Mouse (Mus musculus) intestine, embryonic 14.5 days (tissue): ENCODE results near the gene C2. TPM values are rescaled to one million over a fixed set of nuclear protein-coding genes. Genes with fewer than 3 reads are reported as not detected.
A peak's percentile ranks its signal among the peaks of the same experiment; 100 is the strongest.

Experiments
- ATAC-seq: fragments of 200-750 bp; cut with Nextera tagmentation; replicated peaks from 2 replicates; pipeline ENCODE4 v1.8.0; 2017; ENCODE audit warnings: low read depth, moderate number of reproducible peaks, moderate TSS enrichment, moderate library complexity; ENCODE audit not compliant: low FRiP score, low TSS enrichment
- DNase-seq: peaks from one replicate; pipeline ENCODE4 v3.0.0-alpha.2; 2018; ENCODE audit warnings: low spot score
- H3K27ac ChIP-seq: fragments of 300-500 bp; sonication (generic); 2 replicates; pipeline ENCODE4 v1.5.1; 2014; ENCODE audit warnings: low read depth, mild to moderate bottlenecking, control low read depth
- H3K27me3 ChIP-seq: fragments of 300-500 bp; sonication (generic); replicated peaks from 2 replicates; pipeline ENCODE4 v1.6.1; 2014; ENCODE audit warnings: low read length, control low read depth; ENCODE audit not compliant: control insufficient read depth, insufficient read depth
- H3K36me3 ChIP-seq: fragments of 300-500 bp; sonication (generic); 2 replicates; pipeline ENCODE4 v1.6.1; 2014; ENCODE audit warnings: low read length, control low read depth; ENCODE audit not compliant: control insufficient read depth, insufficient read depth
- H3K4me1 ChIP-seq: fragments of 300-500 bp; sonication (generic); replicated peaks from 2 replicates; pipeline ENCODE4 v1.6.1; 2014; ENCODE audit warnings: low read length, control low read depth, mixed read lengths; ENCODE audit not compliant: control insufficient read depth, insufficient read depth
- H3K4me2 ChIP-seq: fragments of 300-500 bp; sonication (generic); 2 replicates; pipeline ENCODE4 v1.6.1; 2014; ENCODE audit warnings: low read length
- H3K4me3 ChIP-seq: fragments of 300-500 bp; sonication (generic); 2 replicates; pipeline ENCODE4 v1.5.1; 2014; ENCODE audit warnings: low read depth, low read length, control low read depth, mixed read lengths
- H3K9ac ChIP-seq: fragments of 300-500 bp; sonication (generic); 2 replicates; pipeline ENCODE4 v1.6.1; 2014; ENCODE audit warnings: mild to moderate bottlenecking, low read length
- H3K9me3 ChIP-seq: fragments of 300-500 bp; sonication (generic); 2 replicates; pipeline ENCODE4 v1.6.1; 2016; ENCODE audit warnings: low read length, control low read depth; ENCODE audit not compliant: control insufficient read depth
- WGBS: fragments of 180-500 bp; shearing (Covaris S2); extraction: QIAGEN DNeasy Blood & Tissue Kit; methylation state at CpG from one replicate; pipeline ENCODE4 v1.1.7; 2014; 5-methylcytosine and 5-hydroxymethylcytosine counted together
- polyA plus RNA-seq: library from polyadenylated mRNA; unstranded; fragments of >200 nt; fragmentation: Nextera tagmentation; extraction: Ambion mirVana; gene quantifications from 2 replicates; pipeline ENCODE4 v1.2.1, GENCODE M21; 2014

C2 gene
- polyA plus RNA-seq, 1 experiment from 2014 or later, result 7.5 TPM

- H3K4me3 ChIP-seq, result no peak overlapping the region
- H3K4me1 ChIP-seq, result peaks cover 6% of the 10 kb centered on the region; the same call in 1 of the 2 replicates
- H3K36me3 ChIP-seq, result peaks cover 28% of the 10 kb centered on the region; the same call in 1 of the 2 replicates
- no peak overlapping the region for H3K27ac ChIP-seq
- ATAC-seq (no peak), DNase-seq (no peak)
- H3K9me3 ChIP-seq, result no peaks in the 10 kb centered on the region
- no peak overlapping the region for H3K4me2 ChIP-seq
- H3K9ac ChIP-seq, result no peak overlapping the region
- H3K27me3 ChIP-seq, result no peaks in the 10 kb centered on the region
- 73% methylated on average over 24 of the region's 24 CpGs for WGBS
Measured at GRCm38 (mm10) chr17:34934031-34934430, 36.0 kb upstream of the C2 start.

DNA sequence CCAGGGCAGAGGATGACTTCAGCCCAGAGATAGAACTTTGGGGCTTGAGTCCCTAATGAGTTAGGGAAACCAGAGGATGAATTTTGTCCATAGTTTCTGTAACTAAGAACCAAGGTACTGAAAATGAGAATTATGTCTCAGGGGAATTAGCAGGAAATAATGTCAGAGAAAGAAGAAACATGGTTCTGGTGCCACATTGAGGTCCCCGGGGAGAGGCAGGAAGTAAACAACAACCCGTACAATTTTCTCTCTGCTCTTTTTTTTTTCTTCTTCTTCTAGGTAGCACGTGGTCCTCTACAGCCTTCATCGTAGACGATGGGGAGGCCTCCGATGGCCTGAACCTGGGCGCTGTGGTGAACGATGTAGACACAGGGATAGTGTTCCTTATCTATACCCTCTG lies 34.2 kb upstream of the C2 start:
- WGBS, result 72% methylated on average over 8 of the region's 8 CpGs

DNA sequence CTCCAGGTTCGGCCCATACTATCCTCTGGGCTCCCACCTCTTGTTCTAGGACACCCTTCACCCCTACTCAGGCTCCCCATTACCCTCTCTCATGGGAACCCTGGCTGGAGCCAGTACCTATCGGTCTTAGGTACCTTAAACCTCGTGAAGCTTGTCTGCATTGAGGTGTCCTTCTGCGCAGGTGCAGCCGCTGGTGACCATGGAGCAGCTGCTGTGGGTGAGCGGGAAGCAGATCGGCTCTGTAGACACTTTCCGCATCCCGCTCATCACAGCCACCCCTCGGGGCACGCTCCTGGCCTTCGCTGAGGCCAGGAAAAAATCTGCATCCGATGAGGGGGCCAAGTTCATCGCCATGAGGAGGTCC lies 33.7 kb upstream of the C2 start:
- Histone ChIP-seq H3K27me3 (no peaks in the 10 kb centered on the region), H3K27ac (peak overlapping the region; percentile 38; the same call in 1 of the 2 replicates), H3K4me3 (peak overlapping the region; percentile 71), H3K9ac (peak overlapping the region; percentile 80), H3K36me3 (peaks cover 28% of the 10 kb centered on the region; the same call in 1 of the 2 replicates), H3K4me1 (peaks cover 6% of the 10 kb centered on the region; the same call in 1 of the 2 replicates), H3K4me2 (peak overlapping the region; percentile 99), H3K9me3 (no peaks in the 10 kb centered on the region)
- ATAC-seq, result peak; percentile 26
- peak; percentile 71 for DNase-seq
- WGBS, result 10% methylated on average over 14 of the region's 14 CpGs

More for the DNA sequence above, 34.2 kb upstream of the C2 start:
- no peak for DNase-seq
- peak overlapping the region; percentile 71 for H3K4me3 ChIP-seq
- peak overlapping the region; percentile 99 for H3K4me2 ChIP-seq
- peak overlapping the region; percentile 80 for H3K9ac ChIP-seq
- H3K27me3 ChIP-seq, result no peaks in the 10 kb centered on the region
- H3K4me1 ChIP-seq, result peaks cover 6% of the 10 kb centered on the region; the same call in 1 of the 2 replicates
- ATAC-seq, result no peak
- H3K9me3 ChIP-seq, result no peaks in the 10 kb centered on the region
- no peak overlapping the region for H3K27ac ChIP-seq
- H3K36me3 ChIP-seq, result peaks cover 28% of the 10 kb centered on the region; the same call in 1 of the 2 replicates

DNA sequence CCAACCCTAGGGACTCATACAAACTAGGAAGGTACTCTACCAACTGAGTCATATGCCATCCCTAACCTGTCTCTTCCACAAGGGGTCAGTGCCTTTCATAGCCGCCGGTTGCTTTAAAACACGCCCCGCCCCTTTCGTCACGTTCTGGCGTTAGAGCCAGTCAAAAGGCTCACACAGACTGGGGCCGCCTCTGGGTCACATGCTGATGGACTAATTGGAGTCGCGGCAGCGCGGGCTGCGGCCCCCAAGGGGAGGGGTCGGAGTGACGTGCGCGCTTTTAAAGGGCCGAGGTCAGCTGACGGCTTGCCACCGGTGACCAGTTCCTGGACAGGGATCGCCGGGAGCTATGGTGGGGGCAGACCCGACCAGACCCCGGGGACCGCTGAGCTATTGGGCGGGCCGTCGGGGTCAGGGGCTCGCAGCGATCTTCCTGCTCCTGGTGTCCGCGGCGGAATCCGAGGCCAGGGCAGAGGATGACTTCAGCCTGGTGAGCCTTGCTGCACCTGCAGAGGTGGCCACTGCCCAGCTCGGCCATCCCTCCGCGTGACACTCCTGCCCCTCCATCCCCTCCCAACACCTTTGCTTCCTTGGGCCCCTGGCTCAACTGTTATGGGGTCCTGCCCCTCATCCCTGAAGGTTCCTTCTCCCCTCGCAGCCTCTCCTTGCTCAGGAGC lies 33.1 kb upstream of the C2 start, which contains the start of gene Neu1:
Gene Neu1, plus strand, starts transcription at position 193 of the 674 bp plus-strand sequence.
- Histone ChIP-seq H3K27ac (peak within 1 kb of the TSS; percentile 38; the same call in 1 of the 2 replicates), H3K36me3 (peaks cover 27% of the 10 kb centered on the region; the same call in 1 of the 2 replicates), H3K9ac (peak within 1 kb of the TSS; percentile 80), H3K27me3 (no peaks in the 10 kb centered on the region), H3K9me3 (no peaks in the 10 kb centered on the region), H3K4me3 (peak within 1 kb of the TSS; percentile 71), H3K4me2 (peak within 1 kb of the TSS; percentile 99), H3K4me1 (peaks cover 6% of the 10 kb centered on the region; the same call in 1 of the 2 replicates)
- WGBS, result under 1% methylated on average over 38 of the region's 38 CpGs
- ATAC-seq (peak; percentile 95), DNase-seq (peak; percentile 95)

DNA sequence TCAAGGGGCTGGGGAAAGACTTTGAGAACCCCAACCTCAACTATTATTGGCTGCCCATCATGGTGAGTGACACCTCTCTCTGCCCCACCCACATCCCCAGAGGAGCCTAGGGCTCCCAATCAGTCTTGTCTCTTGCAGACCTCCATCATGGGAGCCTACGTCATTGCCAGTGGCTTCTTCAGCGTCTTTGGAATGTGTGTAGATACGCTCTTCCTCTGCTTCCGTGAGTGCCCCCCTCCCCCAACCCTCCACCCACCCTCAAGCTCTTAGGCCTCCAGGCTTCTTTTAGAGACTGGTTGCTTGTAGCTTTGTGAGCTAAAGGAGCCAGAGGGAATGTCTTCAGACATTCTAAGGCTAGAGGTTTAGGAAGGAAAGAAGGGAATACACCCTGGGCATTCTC lies 30.8 kb upstream of the C2 start:
- 55% methylated on average over 4 of the region's 4 CpGs for WGBS
- Histone ChIP-seq H3K36me3 (0 out of 2 replicates have a peak, but pooled peaks cover 9% of the 10 kb centered on the region), H3K27ac (no peak overlapping the region), H3K4me2 (no peak overlapping the region), H3K9me3 (no peaks in the 10 kb centered on the region), H3K9ac (no peak overlapping the region), H3K4me1 (peaks cover 6% of the 10 kb centered on the region; the same call in 1 of the 2 replicates), H3K4me3 (no peak overlapping the region), H3K27me3 (no peaks in the 10 kb centered on the region)
- no peak for ATAC-seq
- no peak for DNase-seq

- Histone ChIP-seq H3K4me2 (no peak overlapping the region), H3K27me3 (no peaks in the 10 kb centered on the region), H3K4me3 (no peak overlapping the region), H3K36me3 (no peaks in the 10 kb centered on the region), H3K27ac (no peak overlapping the region), H3K9ac (no peak overlapping the region), H3K4me1 (peaks cover 6% of the 10 kb centered on the region; the same call in 1 of the 2 replicates), H3K9me3 (no peaks in the 10 kb centered on the region)
- DNase-seq, result no peak
- no peak for ATAC-seq
- WGBS, result 87% methylated on average over 18 of the region's 18 CpGs
Measured at GRCm38 (mm10) chr17:34927306-34928019, 29.4 kb upstream of the C2 start.

DNA sequence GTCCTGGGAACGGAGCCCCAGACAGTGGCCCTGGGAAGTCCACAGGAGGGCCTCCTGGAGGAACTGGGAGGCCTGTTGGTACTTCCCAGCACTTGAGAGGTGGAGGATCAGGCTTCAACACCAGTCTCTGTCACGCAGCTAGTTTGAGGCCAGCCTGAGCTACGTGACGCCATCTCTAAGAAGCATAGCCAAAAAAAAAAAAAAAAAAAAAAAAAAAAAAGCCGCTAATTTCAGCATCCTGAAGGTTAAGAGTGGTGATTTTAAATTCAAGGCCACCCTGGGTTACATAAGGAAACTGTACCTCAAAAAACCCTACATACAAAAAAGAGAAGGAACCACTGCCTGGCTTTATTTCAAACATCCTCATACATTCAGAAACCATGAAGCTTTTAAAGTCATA lies 26.2 kb upstream of the C2 start:
- 73% methylated on average over 5 of the region's 5 CpGs for WGBS
- no peak overlapping the region for H3K9ac ChIP-seq
- no peak for ATAC-seq
- no peaks in the 10 kb centered on the region for H3K4me1 ChIP-seq
- H3K9me3 ChIP-seq, result no peaks in the 10 kb centered on the region
- H3K36me3 ChIP-seq, result no peaks in the 10 kb centered on the region
- H3K27me3 ChIP-seq, result no peaks in the 10 kb centered on the region
- H3K27ac ChIP-seq, result no peak overlapping the region
- no peak overlapping the region for H3K4me2 ChIP-seq
- H3K4me3 ChIP-seq, result no peak overlapping the region
- no peak for DNase-seq

- Histone ChIP-seq H3K4me2 (no peak overlapping the region), H3K4me1 (no peaks in the 10 kb centered on the region), H3K27me3 (no peaks in the 10 kb centered on the region), H3K27ac (no peak overlapping the region), H3K9me3 (no peaks in the 10 kb centered on the region), H3K9ac (no peak overlapping the region), H3K36me3 (no peaks in the 10 kb centered on the region), H3K4me3 (no peak overlapping the region)
- WGBS, result 53% methylated on average over 6 of the region's 6 CpGs
- ATAC-seq (no peak), DNase-seq (no peak)
Measured at GRCm38 (mm10) chr17:34922939-34923338, 24.9 kb upstream of the C2 start.
